Mouse (Mus musculus) G1E (cell line): Measurements from ENCODE around the gene D630045J12Rik.

Experiments used
- CTCF ChIP-seq: IDR thresholded peaks from 2 replicates; pipeline ENCODE4 v1.5.1; 2012; ENCODE audit warnings: low read depth, low read length, inconsistent platforms, mixed read lengths
- TAL1 ChIP-seq: conservative IDR thresholded peaks from 2 replicates; pipeline ENCODE4 v1.6.1; 2012; ENCODE audit warnings: low read depth, low read length, inconsistent platforms, mixed read lengths

DNA sequence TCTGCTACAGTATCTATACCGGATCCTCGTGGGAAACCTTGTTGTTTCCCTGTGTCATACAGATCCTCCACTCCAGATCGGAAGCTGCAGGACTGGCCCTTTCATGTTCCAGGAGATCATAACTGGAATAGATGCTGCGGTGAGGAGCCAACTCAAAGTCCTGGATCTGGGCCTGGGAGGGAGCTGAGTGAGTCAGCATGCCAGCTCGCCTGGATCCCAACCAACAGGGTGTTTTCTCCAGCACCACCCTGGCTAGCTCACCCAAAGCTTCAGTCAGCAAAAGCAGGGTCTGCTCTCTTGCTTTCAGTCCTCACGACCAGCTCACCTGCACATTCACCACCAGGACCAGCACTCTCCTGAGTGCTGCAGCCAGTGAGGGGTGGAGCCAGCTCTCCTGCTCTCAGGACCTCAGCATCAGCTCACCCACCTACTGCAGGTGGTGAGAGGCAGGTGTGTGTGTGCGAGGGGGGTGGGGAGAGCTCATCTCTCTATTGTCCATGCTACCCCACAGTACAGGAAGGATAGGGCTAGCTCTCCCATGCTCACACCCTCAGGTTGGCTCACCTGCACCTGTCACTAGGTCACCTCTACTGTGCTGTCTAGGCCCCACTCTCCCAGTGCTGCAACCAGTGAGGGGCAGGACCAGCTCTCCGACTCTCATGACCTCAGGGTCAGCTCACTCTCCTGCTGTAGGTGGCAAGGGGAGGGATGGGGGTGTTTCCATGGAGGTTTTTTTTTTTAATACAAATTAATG, 118.8 kb downstream of the D630045J12Rik start:
- TF ChIP-seq CTCF (no peak), TAL1 (no peak)
